Mouse (Mus musculus) C2C12 (cell line): ENCODE measurements around the gene Gm15737.

Experiments
- CEBPB ChIP-seq: IDR thresholded peaks from one replicate; pipeline ENCODE4 v1.6.1; 2011; ENCODE audit warnings: low read depth, mild to moderate bottlenecking, control low read depth, moderate library complexity
- CTCF ChIP-seq: IDR thresholded peaks from one replicate; pipeline ENCODE4 v1.5.1; 2011; ENCODE audit not compliant: control insufficient read depth, insufficient read depth, insufficient read length
- FOSL1 ChIP-seq: IDR thresholded peaks from one replicate; pipeline ENCODE4 v1.8.0; 2011; ENCODE audit warnings: mild to moderate bottlenecking, low read length; ENCODE audit not compliant: poor library complexity, insufficient read depth, severe bottlenecking
- MAX ChIP-seq: IDR thresholded peaks from one replicate; pipeline ENCODE4 v1.6.1; 2011; ENCODE audit warnings: mild to moderate bottlenecking, control low read depth
- MYOG ChIP-seq: IDR thresholded peaks from one replicate; pipeline ENCODE4 v1.6.1; 2011; ENCODE audit not compliant: control insufficient read depth, insufficient read length; ENCODE audit errors: extremely low read depth

DNA sequence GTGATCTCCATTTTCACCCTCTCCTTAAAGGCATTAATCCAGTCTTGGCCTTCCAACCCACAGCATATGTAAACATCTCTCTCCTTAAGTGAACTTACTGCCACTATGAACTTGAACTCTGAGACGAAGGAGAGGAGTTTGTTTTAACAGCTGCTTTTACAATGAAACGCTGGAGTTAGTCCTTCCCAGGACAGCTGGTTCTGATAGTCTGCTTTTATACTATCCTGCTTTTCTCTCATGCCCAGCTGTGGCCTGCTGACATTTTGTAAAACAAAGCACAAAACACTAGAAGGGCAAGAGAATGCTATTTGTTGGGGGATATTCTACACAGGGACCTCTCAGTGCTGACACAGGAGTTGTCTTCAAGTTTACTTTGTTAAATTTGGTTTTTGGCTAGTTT lies 27.2 kb upstream of the Gm15737 start:
- no peak for TF ChIP-seq CTCF
- TF ChIP-seq FOSL1 = no peak
- TF ChIP-seq CEBPB = no peak
- no peak for TF ChIP-seq MAX
- no peak for TF ChIP-seq MYOG
